Mouse (Mus musculus): Measurements from ENCODE around the gene Zfp869. TPM values are rescaled to one million over a fixed set of nuclear protein-coding genes. Genes with fewer than 3 reads are reported as not detected.
"Not testable (repeated sequence)": the region's sequence is repeated elsewhere in the genome, so short reads cannot be mapped to it uniquely, and the experiment has no call there.

Gene Zfp869
- polyA plus RNA-seq (2014; fragmentation: Nextera tagmentation; extraction: Ambion mirVana), result 32.1 and 38.8 TPM in 2 replicates

- H3K9ac ChIP-seq (ENCODE audit: low read depth, low read length); H3K27ac ChIP-seq (ENCODE audit: low read depth, low read length); H3K9me3 ChIP-seq (ENCODE audit: control insufficient read depth, low read length); H3K4me1 ChIP-seq (replicated peaks; ENCODE audit: control insufficient read depth, insufficient read depth, low read length); H3K4me3 ChIP-seq (ENCODE audit: low read depth, low read length); ATAC-seq (ENCODE audit: low FRiP score); H3K27me3 ChIP-seq (ENCODE audit: control insufficient read depth, insufficient read depth, low read length); H3K4me2 ChIP-seq (replicated peaks; ENCODE audit: low read depth, low read length); DNase-seq (ENCODE audit: low spot score): not testable (repeated sequence)
- WGBS, result 97% methylated on average over 10 of the region's 10 CpGs
- peaks cover 22% of the 10 kb centered on the region for H3K36me3 ChIP-seq (ENCODE audit: control insufficient read depth, insufficient read depth, low read length)
Observed at GRCm38 (mm10) chr8:69710624-69711023, at the start of gene Zfp869. TSS of gene Zfp869 (minus strand) at chr8:69710724.

DNA sequence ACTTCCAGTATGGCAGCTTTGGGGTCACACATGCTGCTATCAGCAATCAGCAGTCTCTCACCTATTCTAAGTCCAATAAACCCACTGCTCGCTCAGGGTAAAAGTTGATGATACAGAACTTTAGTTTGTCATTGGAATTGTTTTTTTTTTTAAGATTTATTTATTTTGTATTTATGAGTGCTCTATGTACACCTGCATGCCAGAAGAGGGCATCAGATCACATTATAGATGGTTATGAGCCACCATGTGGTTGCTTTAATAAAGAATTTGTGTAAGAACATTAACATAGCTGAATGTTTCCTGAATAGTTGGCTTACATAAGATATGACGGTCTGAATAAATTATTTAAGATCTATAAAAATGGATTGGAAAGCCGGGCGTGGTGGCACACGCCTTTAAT is 47.8 kb upstream of the Zfp869 start:
- Histone ChIP-seq H3K4me1 (replicated peaks; ENCODE audit: control insufficient read depth, insufficient read depth, low read length) (no peaks in the 10 kb centered on the region), H3K4me2 (replicated peaks; ENCODE audit: low read depth, low read length) (no peak overlapping the region), H3K27me3 (ENCODE audit: control insufficient read depth, insufficient read depth, low read length) (no peaks in the 10 kb centered on the region), H3K9ac (ENCODE audit: low read depth, low read length) (no peak overlapping the region), H3K4me3 (ENCODE audit: low read depth, low read length) (no peak overlapping the region), H3K36me3 (ENCODE audit: control insufficient read depth, insufficient read depth, low read length) (0 out of 2 replicates have a peak, but pooled peaks cover 5% of the 10 kb centered on the region), H3K27ac (ENCODE audit: low read depth, low read length) (no peak overlapping the region), H3K9me3 (ENCODE audit: control insufficient read depth, low read length) (no peaks in the 10 kb centered on the region)
- WGBS, result 97% methylated on average over 5 of the region's 5 CpGs
- ATAC-seq (ENCODE audit: low FRiP score) (no peak), DNase-seq (ENCODE audit: low spot score) (no peak)

DNA sequence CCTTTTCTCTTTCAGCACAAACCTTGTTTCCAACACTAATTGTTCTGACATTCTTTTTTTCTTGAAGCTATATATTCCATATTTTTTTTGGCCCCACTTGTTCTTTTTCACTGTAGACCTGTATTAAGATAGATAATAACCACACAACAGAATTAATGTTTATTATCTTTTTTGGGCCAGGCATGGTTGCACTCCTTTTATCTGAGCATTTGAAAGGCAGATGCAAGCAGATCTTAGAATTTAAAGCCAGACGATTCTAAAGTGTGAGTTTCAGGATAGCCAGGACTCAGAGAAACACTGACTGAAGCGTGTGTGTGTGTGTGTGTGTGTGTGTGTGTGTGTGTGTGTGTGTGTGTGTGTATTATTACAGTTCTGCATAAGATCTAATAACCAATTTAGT is 41.9 kb upstream of the Zfp869 start:
- H3K36me3 ChIP-seq (ENCODE audit: control insufficient read depth, insufficient read depth, low read length), result no peaks in the 10 kb centered on the region
- no peak overlapping the region for H3K4me2 ChIP-seq (replicated peaks; ENCODE audit: low read depth, low read length)
- no peaks in the 10 kb centered on the region for H3K9me3 ChIP-seq (ENCODE audit: control insufficient read depth, low read length)
- ATAC-seq (ENCODE audit: low FRiP score), result no peak
- no peaks in the 10 kb centered on the region for H3K4me1 ChIP-seq (replicated peaks; ENCODE audit: control insufficient read depth, insufficient read depth, low read length)
- H3K27ac ChIP-seq (ENCODE audit: low read depth, low read length), result no peak overlapping the region
- no peak overlapping the region for H3K9ac ChIP-seq (ENCODE audit: low read depth, low read length)
- H3K4me3 ChIP-seq (ENCODE audit: low read depth, low read length), result no peak overlapping the region
- H3K27me3 ChIP-seq (ENCODE audit: control insufficient read depth, insufficient read depth, low read length), result no peaks in the 10 kb centered on the region
- WGBS, result 88% methylated on average over 2 of the region's 2 CpGs
- no peak for DNase-seq (ENCODE audit: low spot score)

DNA sequence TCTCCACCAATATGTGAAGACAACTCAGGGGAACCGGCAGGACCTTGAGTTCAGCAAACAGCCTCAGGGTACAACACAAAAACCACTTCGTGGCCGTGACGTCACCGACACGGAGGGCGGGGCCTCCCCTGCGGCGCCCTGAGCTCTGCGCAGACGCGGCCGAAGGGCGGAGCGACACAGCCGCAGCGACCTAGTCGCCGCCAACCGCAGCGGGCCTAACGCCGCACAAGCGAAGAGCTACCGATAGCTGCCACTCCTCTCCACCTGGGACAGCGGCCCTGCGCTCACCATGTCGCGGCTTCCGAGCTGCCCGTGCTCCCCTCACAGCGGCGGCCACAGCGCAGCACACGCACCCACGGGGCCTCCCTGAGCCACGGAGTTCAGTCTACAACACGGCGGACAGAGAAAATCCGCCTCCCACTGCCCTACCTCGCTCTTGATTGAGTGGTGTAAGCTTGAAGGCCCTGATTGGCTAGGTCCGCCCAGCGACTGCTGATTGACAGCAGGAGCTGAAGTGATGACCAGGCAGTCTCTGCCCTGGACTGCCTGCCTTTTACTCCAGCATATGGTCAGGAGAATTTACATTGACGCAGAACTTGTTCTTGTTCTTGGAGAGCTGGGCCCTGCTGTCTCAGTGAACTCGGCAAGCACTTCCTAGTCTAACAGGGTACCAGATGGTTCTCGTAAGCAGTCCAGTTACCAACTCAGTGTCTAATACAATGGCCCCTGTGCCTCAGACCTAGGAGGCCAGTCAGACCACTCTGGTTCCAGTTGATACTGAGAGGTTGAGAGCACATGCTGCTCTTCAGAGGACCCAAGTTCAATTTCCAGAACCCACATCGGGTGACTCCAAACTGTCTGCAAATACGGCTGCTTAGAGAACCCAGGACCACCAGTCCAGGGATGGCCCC is 39.3 kb upstream of the Zfp869 start, which contains the start of gene Zfp963:
Zfp963 (minus strand) TSS at position 427 of the 911 bp plus-strand sequence.
- Histone ChIP-seq H3K27ac (ENCODE audit: low read depth, low read length) (peak within 1 kb of the TSS; percentile 94), H3K4me2 (replicated peaks; ENCODE audit: low read depth, low read length) (peak within 1 kb of the TSS; percentile 8), H3K4me3 (ENCODE audit: low read depth, low read length) (peak within 1 kb of the TSS; percentile 55), H3K27me3 (ENCODE audit: control insufficient read depth, insufficient read depth, low read length) (no peaks in the 10 kb centered on the region), H3K36me3 (ENCODE audit: control insufficient read depth, insufficient read depth, low read length) (no peaks in the 10 kb centered on the region), H3K4me1 (replicated peaks; ENCODE audit: control insufficient read depth, insufficient read depth, low read length) (no peaks in the 10 kb centered on the region), H3K9ac (ENCODE audit: low read depth, low read length) (peak within 1 kb of the TSS; percentile 66), H3K9me3 (ENCODE audit: control insufficient read depth, low read length) (no peaks in the 10 kb centered on the region)
- ATAC-seq (ENCODE audit: low FRiP score) (peak; percentile 99), DNase-seq (ENCODE audit: low spot score) (peak; percentile 96)
- 3% methylated on average over 48 of the region's 48 CpGs for WGBS

DNA sequence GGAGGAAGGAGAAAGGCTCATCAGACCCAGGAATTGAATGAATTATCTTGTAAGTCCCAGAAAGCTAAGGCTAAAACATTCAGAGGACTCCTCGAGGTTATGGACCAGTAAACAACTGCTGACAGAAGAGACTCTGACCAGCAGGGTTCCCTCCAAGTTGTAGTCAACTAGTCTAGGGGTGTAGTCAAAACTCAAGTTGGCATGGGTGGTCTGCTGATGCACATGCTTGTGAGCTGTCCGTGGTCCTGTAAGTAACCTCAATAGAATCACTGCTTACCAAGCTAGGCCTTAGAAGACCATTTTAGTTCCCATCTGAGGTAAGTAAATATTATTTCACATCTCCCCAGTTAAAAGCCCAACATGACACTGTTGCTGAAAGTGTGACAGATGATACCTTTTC is 30.7 kb upstream of the Zfp869 start:
- Histone ChIP-seq H3K36me3 (ENCODE audit: control insufficient read depth, insufficient read depth, low read length) (no peaks in the 10 kb centered on the region), H3K9me3 (ENCODE audit: control insufficient read depth, low read length) (no peaks in the 10 kb centered on the region), H3K27me3 (ENCODE audit: control insufficient read depth, insufficient read depth, low read length) (no peaks in the 10 kb centered on the region), H3K9ac (ENCODE audit: low read depth, low read length) (no peak overlapping the region), H3K4me1 (replicated peaks; ENCODE audit: control insufficient read depth, insufficient read depth, low read length) (no peaks in the 10 kb centered on the region), H3K4me3 (ENCODE audit: low read depth, low read length) (no peak overlapping the region), H3K27ac (ENCODE audit: low read depth, low read length) (no peak overlapping the region), H3K4me2 (replicated peaks; ENCODE audit: low read depth, low read length) (no peak overlapping the region)
- 82% methylated on average over 2 of the region's 2 CpGs for WGBS
- DNase-seq (ENCODE audit: low spot score) (no peak), ATAC-seq (ENCODE audit: low FRiP score) (no peak)

DNA sequence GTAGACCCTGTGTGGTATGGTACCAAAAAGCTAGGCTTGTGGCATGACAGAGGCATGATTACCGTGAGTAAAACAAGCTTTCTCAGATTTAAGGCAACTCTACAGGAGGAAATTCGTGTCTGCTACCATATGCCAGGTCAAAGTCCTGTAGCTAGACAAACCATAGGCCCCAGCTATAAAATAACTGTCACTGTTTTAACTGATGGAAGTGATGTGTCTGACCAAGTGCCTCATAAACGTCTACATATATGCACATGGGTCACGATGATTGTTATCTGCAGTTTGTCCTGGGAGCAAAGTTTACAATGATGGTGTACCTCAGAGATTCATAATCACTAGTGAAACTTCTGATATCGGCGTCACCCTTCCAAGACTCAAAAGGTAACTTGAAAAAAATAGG is 30.2 kb upstream of the Zfp869 start:
- Histone ChIP-seq H3K27me3 (ENCODE audit: control insufficient read depth, insufficient read depth, low read length) (no peaks in the 10 kb centered on the region), H3K27ac (ENCODE audit: low read depth, low read length) (no peak overlapping the region), H3K9ac (ENCODE audit: low read depth, low read length) (no peak overlapping the region), H3K9me3 (ENCODE audit: control insufficient read depth, low read length) (no peaks in the 10 kb centered on the region), H3K4me3 (ENCODE audit: low read depth, low read length) (no peak overlapping the region), H3K36me3 (ENCODE audit: control insufficient read depth, insufficient read depth, low read length) (no peaks in the 10 kb centered on the region), H3K4me1 (replicated peaks; ENCODE audit: control insufficient read depth, insufficient read depth, low read length) (no peaks in the 10 kb centered on the region), H3K4me2 (replicated peaks; ENCODE audit: low read depth, low read length) (no peak overlapping the region)
- WGBS, result 83% methylated on average over 6 of the region's 6 CpGs
- no peak for ATAC-seq (ENCODE audit: low FRiP score)
- no peak for DNase-seq (ENCODE audit: low spot score)

- 78% methylated on average over 1 of the region's 1 CpGs for WGBS
- no peak overlapping the region for H3K27ac ChIP-seq (ENCODE audit: low read depth, low read length)
- no peaks in the 10 kb centered on the region for H3K27me3 ChIP-seq (ENCODE audit: control insufficient read depth, insufficient read depth, low read length)
- no peak for DNase-seq (ENCODE audit: low spot score)
- H3K36me3 ChIP-seq (ENCODE audit: control insufficient read depth, insufficient read depth, low read length), result no peaks in the 10 kb centered on the region
- no peak for ATAC-seq (ENCODE audit: low FRiP score)
- no peaks in the 10 kb centered on the region for H3K9me3 ChIP-seq (ENCODE audit: control insufficient read depth, low read length)
- H3K4me1 ChIP-seq (replicated peaks; ENCODE audit: control insufficient read depth, insufficient read depth, low read length), result no peaks in the 10 kb centered on the region
- H3K9ac ChIP-seq (ENCODE audit: low read depth, low read length), result no peak overlapping the region
- H3K4me2 ChIP-seq (replicated peaks; ENCODE audit: low read depth, low read length), result no peak overlapping the region
- H3K4me3 ChIP-seq (ENCODE audit: low read depth, low read length), result no peak overlapping the region
Observed at GRCm38 (mm10) chr8:69735495-69735894, 25.0 kb upstream of the Zfp869 start.

DNA sequence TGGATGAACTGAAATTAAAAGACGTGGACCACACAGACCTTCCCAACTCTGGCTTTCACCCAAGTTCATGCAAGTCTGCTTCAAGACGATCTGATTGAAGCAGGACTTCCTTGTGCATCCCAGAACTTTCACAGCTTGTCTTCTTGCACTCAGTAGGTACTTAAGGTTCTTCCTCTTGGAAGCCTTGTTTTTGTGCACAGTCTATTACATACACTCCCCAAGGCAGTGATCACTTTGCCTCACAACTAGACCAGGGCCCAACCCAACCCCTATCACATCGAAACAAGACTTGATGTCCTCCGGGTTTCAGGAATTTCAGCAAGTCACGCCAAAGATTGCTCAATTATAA is 6.7 kb upstream of the Zfp869 start:
- H3K4me2 ChIP-seq (replicated peaks; ENCODE audit: low read depth, low read length), result peak overlapping the region; percentile 34; the same call in 1 of the 2 replicates
- H3K36me3 ChIP-seq (ENCODE audit: control insufficient read depth, insufficient read depth, low read length), result no peaks in the 10 kb centered on the region
- no peak overlapping the region for H3K27ac ChIP-seq (ENCODE audit: low read depth, low read length)
- no peaks in the 10 kb centered on the region for H3K9me3 ChIP-seq (ENCODE audit: control insufficient read depth, low read length)
- peak overlapping the region; percentile 91 for H3K4me3 ChIP-seq (ENCODE audit: low read depth, low read length)
- no peaks in the 10 kb centered on the region for H3K4me1 ChIP-seq (replicated peaks; ENCODE audit: control insufficient read depth, insufficient read depth, low read length)
- no peak for DNase-seq (ENCODE audit: low spot score)
- WGBS, result 48% methylated on average over 5 of the region's 5 CpGs
- peak; percentile 46 for ATAC-seq (ENCODE audit: low FRiP score)
- H3K27me3 ChIP-seq (ENCODE audit: control insufficient read depth, insufficient read depth, low read length), result no peaks in the 10 kb centered on the region
- H3K9ac ChIP-seq (ENCODE audit: low read depth, low read length), result 0 out of 2 replicates have a peak overlapping the region, but pooled peaks have one; percentile 15
